Mouse (Mus musculus) cortical plate, adult 2 months (tissue): Measurements from ENCODE around the gene Phf6.

Source experiments
- CTCF ChIP-seq: fragments of 200-500 bp; IDR thresholded peaks from 2 replicates; pipeline ENCODE4 v1.5.1; 2011; ENCODE audit warnings: mild to moderate bottlenecking, control low read depth, low read length; ENCODE audit not compliant: insufficient read depth; ENCODE audit errors: extremely low read depth
- POLR2A ChIP-seq: fragments of 200-500 bp; IDR thresholded peaks from 2 replicates; pipeline ENCODE4 v1.6.1; 2011; ENCODE audit warnings: mild to moderate bottlenecking, low read length, control low read depth; ENCODE audit not compliant: insufficient read depth; ENCODE audit errors: extremely low read depth

DNA sequence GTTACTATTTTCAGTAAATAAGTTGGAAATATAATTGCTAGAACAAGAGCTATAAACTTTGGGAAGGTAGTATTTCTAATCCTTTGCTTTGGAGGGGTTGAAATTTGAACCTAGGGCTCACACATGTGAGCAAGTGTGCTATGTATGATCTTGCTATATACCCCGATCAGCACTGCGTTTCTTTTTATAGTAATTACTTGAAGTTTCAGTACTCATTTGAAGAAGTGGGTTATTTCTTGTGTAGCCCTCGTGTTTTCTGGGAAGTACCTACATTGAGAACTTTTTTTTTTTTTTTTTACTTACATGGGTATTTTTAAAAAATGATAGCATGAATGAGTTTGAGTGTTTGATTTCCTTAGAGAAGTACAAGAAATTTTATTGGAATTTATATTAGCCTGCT, 17.7 kb downstream of the Phf6 start:
- TF ChIP-seq POLR2A: no peak
- TF ChIP-seq CTCF: no peak
